22 mouse cellular contexts compared by ENCODE assay signal in the genomic region with DNA sequence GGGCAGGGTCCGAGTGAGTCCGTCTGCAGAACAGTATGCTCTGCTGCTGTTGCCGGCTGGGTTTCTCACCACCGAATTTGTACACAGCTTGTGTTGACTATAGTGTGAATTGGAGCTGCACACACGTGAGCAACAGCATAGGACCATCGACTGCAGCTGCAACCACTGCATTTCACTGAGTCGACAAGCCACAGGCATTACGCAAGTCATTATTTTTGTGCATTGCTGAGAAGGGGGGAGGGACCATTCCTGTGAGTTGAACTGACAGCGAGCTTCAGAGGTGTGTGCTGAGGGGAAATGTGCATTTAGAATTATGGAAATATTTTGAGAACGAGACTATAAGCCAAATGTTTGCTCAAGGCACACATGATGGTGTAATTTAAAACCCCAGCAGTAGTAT.
A peak's percentile ranks its signal among the peaks of the same experiment; 100 is the strongest.
DNase-seq lines count a peak whose midpoint lies in the region; ATAC-seq and TF ChIP-seq lines count a peak whose summit lies in the region.
"Had no signal": no experiment of that assay in that cellular context is flagged by ENCODE, and none has a peak within 500 bp of the region (broad histone marks: within the 10 kb centered on the region; RNA-seq: fewer than 3 reads in every experiment).

No protein-coding gene starts in this region.

- no peak overlapping the region for H3K4me3 ChIP-seq in heart, postnatal 0 days (ENCODE audit: low read depth, low read length)
- no peak overlapping the region for H3K4me3 ChIP-seq in lung, embryonic 15.5 days
- no peak overlapping the region for H3K4me3 ChIP-seq in cerebellum, adult 2 months (replicated peaks; ENCODE audit: insufficient read depth, low read depth, low read length)
- H3K4me3 ChIP-seq: embryonic facial prominence, embryonic 15.5 days; hindbrain, embryonic 10.5 days; megakaryocyte, embryonic 14.5 days; neural tube, embryonic 13.5 days had no signal

- H3K4me1 ChIP-seq in heart, postnatal 0 days (ENCODE audit: control insufficient read depth, insufficient read depth), result no peaks in the 10 kb centered on the region
- peaks cover 3% of the 10 kb centered on the region; the same call in 1 of the 2 replicates for H3K4me1 ChIP-seq in lung, embryonic 15.5 days
- no peaks in the 10 kb centered on the region for H3K4me1 ChIP-seq in cerebellum, adult 2 months (ENCODE audit: control insufficient read depth, insufficient read depth, low read length)
- H3K4me1 ChIP-seq: hindbrain, embryonic 10.5 days had no signal

- H3K4me2 ChIP-seq in heart, postnatal 0 days (ENCODE audit: low read depth, low read length), result no peak overlapping the region
- no peak overlapping the region for H3K4me2 ChIP-seq in lung, embryonic 15.5 days
- H3K4me2 ChIP-seq: embryonic facial prominence, embryonic 15.5 days; neural tube, embryonic 13.5 days had no signal

- no peaks in the 10 kb centered on the region for H3K36me3 ChIP-seq in heart, postnatal 0 days (replicated peaks; ENCODE audit: control insufficient read depth, insufficient read depth, low read length)
- no peaks in the 10 kb centered on the region for H3K36me3 ChIP-seq in lung, embryonic 15.5 days
- H3K36me3 ChIP-seq: embryonic facial prominence, embryonic 15.5 days; hindbrain, embryonic 10.5 days had no signal

- no peak overlapping the region for H3K9ac ChIP-seq in heart, postnatal 0 days (replicated peaks; ENCODE audit: low read depth, low read length)
- H3K9ac ChIP-seq in lung, embryonic 15.5 days, result no peak overlapping the region
- H3K9ac ChIP-seq: embryonic facial prominence, embryonic 15.5 days; liver, postnatal 0 days; neural tube, embryonic 13.5 days had no signal

- no peak for TF ChIP-seq EP300 in heart, postnatal 0 days (IDR thresholded peaks at IDR 0.05; ENCODE audit: low read depth)

- ATAC-seq in heart, postnatal 0 days (ENCODE audit: insufficient read depth, low read depth), result peak; percentile 6; the same call in 1 of the 2 replicates
- ATAC-seq in lung, embryonic 15.5 days (ENCODE audit: borderline replicate concordance, extremely low read depth, low FRiP score, low TSS enrichment), result peak; percentile 27; the same call in 1 of the 2 replicates
- ATAC-seq in granulocyte monocyte progenitor cell, adult 5-6 weeks (replicated peaks; ENCODE audit: poor library complexity, severe bottlenecking), result peak; percentile 51
- ATAC-seq: hindbrain, postnatal 0 days; liver, postnatal 0 days; Patski had no signal

- no peak for TF ChIP-seq CTCF in heart, postnatal 0 days (IDR thresholded peaks at IDR 0.05; ENCODE audit: low read depth)
- TF ChIP-seq CTCF in cerebellum, adult 2 months (IDR thresholded peaks at IDR 0.05; ENCODE audit: borderline replicate concordance, insufficient read depth, low read depth, low read length), result no peak

- no peaks in the 10 kb centered on the region for H3K27me3 ChIP-seq in heart, postnatal 0 days (ENCODE audit: control insufficient read depth, insufficient read depth, low read length)
- no peaks in the 10 kb centered on the region for H3K27me3 ChIP-seq in lung, embryonic 15.5 days
- H3K27me3 ChIP-seq in cerebellum, adult 2 months (ENCODE audit: control insufficient read depth, insufficient read depth, low read length), result no peaks in the 10 kb centered on the region
- H3K27me3 ChIP-seq: embryonic facial prominence, embryonic 15.5 days; neural tube, embryonic 13.5 days; Patski had no signal

- 63% methylated on average over 10 of the region's 10 CpGs for WGBS in heart, postnatal 0 days
- WGBS in lung, embryonic 15.5 days, result 46% methylated on average over 10 of the region's 10 CpGs
- WGBS in cerebellum, adult 2 months, result 81% methylated on average over 10 of the region's 10 CpGs

- no peaks in the 10 kb centered on the region for H3K9me3 ChIP-seq in heart, postnatal 0 days (replicated peaks; ENCODE audit: control insufficient read depth, low read length)
- no peaks in the 10 kb centered on the region for H3K9me3 ChIP-seq in lung, embryonic 15.5 days
- H3K9me3 ChIP-seq: embryonic facial prominence, embryonic 15.5 days; hindbrain, embryonic 10.5 days; megakaryocyte, embryonic 14.5 days; neural tube, embryonic 13.5 days had no signal

- no peak for TF ChIP-seq POLR2A in cerebellum, adult 2 months (IDR thresholded peaks at IDR 0.05; ENCODE audit: borderline replicate concordance, insufficient read depth, low read length)

- H3K27ac ChIP-seq in heart, postnatal 0 days (ENCODE audit: low read depth), result no peak overlapping the region
- no peak overlapping the region for H3K27ac ChIP-seq in lung, embryonic 15.5 days
- no peak overlapping the region for H3K27ac ChIP-seq in cerebellum, adult 2 months (ENCODE audit: insufficient read depth, low read length)
- H3K27ac ChIP-seq: embryonic facial prominence, embryonic 15.5 days; hindbrain, embryonic 10.5 days; hindbrain, postnatal 0 days; neural tube, embryonic 13.5 days had no signal

- no peak for DNase-seq in heart, postnatal 0 days (ENCODE audit: low spot score)
- no peak for DNase-seq in heart, adult 11 months
- DNase-seq in lung, postnatal 36 days, result no peak
- DNase-seq in 416B (ENCODE audit: low read depth), result peak; percentile 19
- no peak for DNase-seq in urinary bladder, adult 2 months (ENCODE audit: low spot score)
- no peak for DNase-seq in cerebellum, adult 2 months
- DNase-seq: adrenal gland, adult 8-10 months; cerebellum, postnatal 10 days; gastrocnemius, postnatal 25 days; kidney, adult 11 months; layer of hippocampus, postnatal 36 days; liver, postnatal 0 days; right cerebral cortex, adult 18-20 months; thymus, postnatal 14 days had no signal
